Mouse (Mus musculus): ENCODE measurements around the gene Slc45a1. TPM values are rescaled to one million over a fixed set of nuclear protein-coding genes. Genes with fewer than 3 reads are reported as not detected.

Slc45a1 gene
- polyA plus RNA-seq, 1 experiment from 2014 or later, result 1.1 TPM

DNA sequence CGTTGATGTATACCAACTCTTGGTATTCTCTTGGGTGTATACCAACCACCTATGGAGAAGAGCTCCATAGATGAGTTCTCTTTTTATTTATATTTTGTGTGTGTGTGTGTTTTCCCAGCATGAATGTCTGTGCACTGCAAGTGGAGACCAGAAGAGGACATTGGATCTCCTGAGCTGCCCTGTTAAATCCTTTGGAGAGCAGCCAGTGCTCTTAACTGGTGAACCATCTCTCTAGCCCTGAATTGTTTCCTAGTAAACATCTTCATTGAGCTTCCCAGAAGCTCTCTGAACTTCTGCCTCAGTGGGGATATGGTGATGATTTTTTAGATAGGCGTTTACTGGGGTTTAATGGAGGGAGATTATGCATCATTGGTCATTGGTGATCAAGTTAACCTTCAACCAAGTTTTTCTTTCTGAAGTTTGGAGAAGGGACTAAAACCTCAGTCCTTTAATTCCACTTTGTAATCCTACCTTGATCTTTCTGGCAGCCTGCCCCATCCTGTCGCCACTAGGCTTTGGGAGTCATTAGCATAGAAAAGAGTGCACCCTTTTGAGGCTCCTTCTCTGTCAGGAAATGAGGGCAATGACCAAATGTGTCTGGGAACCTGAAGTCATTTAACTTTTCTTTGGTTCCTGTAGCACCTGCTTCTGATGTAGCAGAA, 61.2 kb downstream of the Slc45a1 start:
- peak overlapping the region; percentile 57; the same call in 1 of the 2 replicates for H3K27ac ChIP-seq (ENCODE audit: low read length)
- H3K27me3 ChIP-seq (ENCODE audit: control insufficient read depth, insufficient read depth, low read length), result no peaks in the 10 kb centered on the region
- H3K9ac ChIP-seq (ENCODE audit: low read length), result no peak overlapping the region
- no peak for ATAC-seq (ENCODE audit: insufficient read depth, low FRiP score)
- peaks cover 70% of the 10 kb centered on the region for H3K4me1 ChIP-seq (ENCODE audit: control insufficient read depth, insufficient read depth, low read length)
- no peak overlapping the region for H3K4me3 ChIP-seq (replicated peaks; ENCODE audit: low read length)
- H3K9me3 ChIP-seq (replicated peaks; ENCODE audit: control insufficient read depth, low read length), result no peaks in the 10 kb centered on the region
- no peaks in the 10 kb centered on the region for H3K36me3 ChIP-seq (ENCODE audit: control insufficient read depth, insufficient read depth, low read length)
- H3K4me2 ChIP-seq (ENCODE audit: low read depth, low read length), result no peak overlapping the region
- WGBS, result 30% methylated on average over 3 of the region's 3 CpGs

DNA sequence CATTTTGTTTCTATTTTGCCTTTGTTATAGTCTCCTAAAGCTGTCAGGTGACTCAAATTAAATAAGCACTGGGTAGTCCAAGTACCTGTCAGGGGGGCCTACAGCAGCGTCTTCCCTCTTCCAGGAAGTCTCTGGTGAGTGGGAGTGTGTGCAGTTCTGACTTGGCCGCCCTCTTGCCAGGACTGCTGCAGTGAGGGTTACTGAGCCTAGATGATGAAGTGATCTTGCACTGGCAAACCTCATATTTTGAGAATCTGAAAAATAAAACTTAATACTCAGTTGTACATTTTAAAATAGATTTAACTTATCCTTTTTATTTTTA, 63.7 kb downstream of the Slc45a1 start:
- ATAC-seq (ENCODE audit: insufficient read depth, low FRiP score), result no peak
- H3K4me3 ChIP-seq (replicated peaks; ENCODE audit: low read length), result no peak overlapping the region
- no peak overlapping the region for H3K9ac ChIP-seq (ENCODE audit: low read length)
- peaks cover 79% of the 10 kb centered on the region for H3K4me1 ChIP-seq (ENCODE audit: control insufficient read depth, insufficient read depth, low read length)
- 0 out of 2 replicates have a peak overlapping the region, but pooled peaks have one; percentile 20 for H3K4me2 ChIP-seq (ENCODE audit: low read depth, low read length)
- H3K27me3 ChIP-seq (ENCODE audit: control insufficient read depth, insufficient read depth, low read length), result no peaks in the 10 kb centered on the region
- no peaks in the 10 kb centered on the region for H3K9me3 ChIP-seq (replicated peaks; ENCODE audit: control insufficient read depth, low read length)
- WGBS, result 54% methylated on average over 2 of the region's 2 CpGs
- peak overlapping the region; percentile 17; the same call in 1 of the 2 replicates for H3K27ac ChIP-seq (ENCODE audit: low read length)
- no peaks in the 10 kb centered on the region for H3K36me3 ChIP-seq (ENCODE audit: control insufficient read depth, insufficient read depth, low read length)

DNA sequence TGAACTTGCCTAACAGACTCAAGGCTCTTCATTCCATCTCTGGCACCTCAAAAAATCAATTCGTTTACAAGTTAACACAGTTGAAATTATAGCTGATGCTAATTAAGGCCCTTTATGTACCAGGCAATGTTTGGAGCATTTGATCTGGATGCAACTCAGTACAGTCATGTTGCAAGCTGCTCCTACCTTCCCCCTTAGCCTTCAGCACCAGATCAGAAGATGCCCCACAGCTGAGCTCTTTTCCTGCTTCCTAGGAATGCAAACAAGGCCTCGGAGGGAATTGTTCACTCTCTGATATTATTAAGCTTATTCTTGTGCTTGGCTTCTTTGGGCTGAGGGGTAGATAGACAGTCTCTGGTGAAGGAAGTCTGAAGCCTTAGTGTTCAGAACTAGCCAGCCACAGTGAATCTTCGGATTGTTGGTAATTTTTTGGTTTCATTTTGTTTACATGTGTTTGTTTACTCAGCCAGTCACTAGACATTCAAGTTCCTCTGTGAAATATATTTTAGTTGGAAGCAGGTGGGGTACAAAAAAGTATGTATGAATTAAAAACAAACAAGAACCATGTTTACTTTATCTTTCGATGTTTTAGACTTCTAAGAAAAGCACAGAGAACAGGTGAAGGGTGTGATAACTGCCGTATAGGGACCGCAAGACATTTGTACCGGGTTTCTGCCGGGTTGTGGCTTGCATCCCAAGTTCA, 64.2 kb downstream of the Slc45a1 start:
- 47% methylated on average over 8 of the region's 8 CpGs for WGBS
- Histone ChIP-seq H3K4me2 (ENCODE audit: low read depth, low read length) (0 out of 2 replicates have a peak overlapping the region, but pooled peaks have one; percentile 20), H3K27ac (ENCODE audit: low read length) (peak overlapping the region; percentile 17; the same call in 1 of the 2 replicates), H3K36me3 (ENCODE audit: control insufficient read depth, insufficient read depth, low read length) (no peaks in the 10 kb centered on the region), H3K9ac (ENCODE audit: low read length) (no peak overlapping the region), H3K27me3 (ENCODE audit: control insufficient read depth, insufficient read depth, low read length) (no peaks in the 10 kb centered on the region), H3K4me1 (ENCODE audit: control insufficient read depth, insufficient read depth, low read length) (peaks cover 83% of the 10 kb centered on the region), H3K9me3 (replicated peaks; ENCODE audit: control insufficient read depth, low read length) (no peaks in the 10 kb centered on the region), H3K4me3 (replicated peaks; ENCODE audit: low read length) (no peak overlapping the region)
- no peak for ATAC-seq (ENCODE audit: insufficient read depth, low FRiP score)

DNA sequence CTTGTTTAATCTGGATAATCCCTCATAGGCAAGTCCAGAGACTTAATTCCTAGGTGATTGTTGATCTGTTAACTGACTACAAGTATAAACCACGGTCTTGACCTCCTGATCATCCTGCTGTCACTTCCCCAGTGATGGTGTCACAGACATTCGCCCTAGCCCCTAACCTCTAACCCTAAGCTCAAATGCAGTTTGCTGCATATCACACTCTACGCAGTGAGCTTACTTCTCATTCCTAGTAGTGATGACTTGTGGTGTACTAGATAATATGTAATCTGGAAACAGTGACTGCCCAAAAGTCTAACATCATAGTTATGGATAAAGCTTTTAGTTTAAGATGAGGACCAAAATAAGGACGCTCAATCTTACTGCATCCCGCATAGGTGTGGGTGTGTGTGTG, 65.7 kb downstream of the Slc45a1 start:
- H3K27ac ChIP-seq (ENCODE audit: low read length), result no peak overlapping the region
- H3K4me2 ChIP-seq (ENCODE audit: low read depth, low read length), result no peak overlapping the region
- 80% methylated on average over 5 of the region's 5 CpGs for WGBS
- no peaks in the 10 kb centered on the region for H3K36me3 ChIP-seq (ENCODE audit: control insufficient read depth, insufficient read depth, low read length)
- H3K4me1 ChIP-seq (ENCODE audit: control insufficient read depth, insufficient read depth, low read length), result peaks cover 81% of the 10 kb centered on the region
- H3K9me3 ChIP-seq (replicated peaks; ENCODE audit: control insufficient read depth, low read length), result no peaks in the 10 kb centered on the region
- no peaks in the 10 kb centered on the region for H3K27me3 ChIP-seq (ENCODE audit: control insufficient read depth, insufficient read depth, low read length)
- no peak overlapping the region for H3K4me3 ChIP-seq (replicated peaks; ENCODE audit: low read length)
- no peak for ATAC-seq (ENCODE audit: insufficient read depth, low FRiP score)
- H3K9ac ChIP-seq (ENCODE audit: low read length), result no peak overlapping the region

DNA sequence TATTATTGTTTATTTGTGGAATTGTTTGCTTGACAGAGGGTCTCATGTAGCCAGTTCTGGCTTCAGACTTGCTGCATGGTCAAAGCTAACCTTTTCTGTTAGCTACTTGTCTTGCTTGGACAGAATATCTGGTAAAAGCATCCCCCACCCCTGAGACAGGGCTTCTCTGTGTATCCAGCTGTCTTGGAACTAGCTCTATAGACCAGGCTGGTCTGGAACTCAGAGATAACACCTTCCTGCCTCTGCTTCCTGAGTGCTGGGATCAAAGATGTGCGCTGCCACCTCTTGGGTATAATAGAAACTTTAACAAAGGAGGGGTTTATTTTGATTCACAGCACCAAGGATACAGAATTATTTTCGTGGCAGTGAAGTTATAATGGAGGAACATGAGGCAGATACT, 66.2 kb downstream of the Slc45a1 start:
- Histone ChIP-seq H3K4me1 (ENCODE audit: control insufficient read depth, insufficient read depth, low read length) (peaks cover 76% of the 10 kb centered on the region), H3K4me3 (replicated peaks; ENCODE audit: low read length) (no peak overlapping the region)
- ATAC-seq (ENCODE audit: insufficient read depth, low FRiP score), result no peak

DNA sequence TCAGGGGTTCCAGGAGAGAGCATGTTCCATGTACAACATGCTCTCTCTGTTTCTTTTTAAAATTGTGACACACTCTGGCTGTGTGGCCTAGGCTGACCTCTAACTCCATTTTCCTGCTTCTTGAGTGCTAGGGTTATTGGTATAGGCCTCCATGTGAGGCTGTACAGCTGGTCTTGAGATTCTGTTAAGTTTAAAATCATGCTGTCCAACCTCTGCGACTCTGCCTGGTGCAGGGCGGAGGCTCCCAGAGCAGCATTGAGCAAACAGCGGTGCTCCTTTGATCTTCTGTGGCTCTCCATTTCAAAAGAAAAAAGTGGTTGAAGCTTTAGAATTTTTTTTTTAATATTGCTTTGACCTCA, 68.2 kb downstream of the Slc45a1 start:
- 28% methylated on average over 3 of the region's 3 CpGs for WGBS
- ATAC-seq (ENCODE audit: insufficient read depth, low FRiP score), result peak; percentile 83
- H3K36me3 ChIP-seq (ENCODE audit: control insufficient read depth, insufficient read depth, low read length), result no peaks in the 10 kb centered on the region
- peak overlapping the region; percentile 87 for H3K27ac ChIP-seq (ENCODE audit: low read length)
- peaks cover 65% of the 10 kb centered on the region for H3K4me1 ChIP-seq (ENCODE audit: control insufficient read depth, insufficient read depth, low read length)
- H3K4me3 ChIP-seq (replicated peaks; ENCODE audit: low read length), result no peak overlapping the region
- H3K27me3 ChIP-seq (ENCODE audit: control insufficient read depth, insufficient read depth, low read length), result no peaks in the 10 kb centered on the region
- peak overlapping the region; percentile 44 for H3K9ac ChIP-seq (ENCODE audit: low read length)
- H3K4me2 ChIP-seq (ENCODE audit: low read depth, low read length), result peak overlapping the region; percentile 38
- no peaks in the 10 kb centered on the region for H3K9me3 ChIP-seq (replicated peaks; ENCODE audit: control insufficient read depth, low read length)

More for the DNA sequence above, 66.2 kb downstream of the Slc45a1 start:
- H3K9ac ChIP-seq (ENCODE audit: low read length), result no peak overlapping the region
- H3K36me3 ChIP-seq (ENCODE audit: control insufficient read depth, insufficient read depth, low read length), result no peaks in the 10 kb centered on the region
- H3K4me2 ChIP-seq (ENCODE audit: low read depth, low read length), result no peak overlapping the region
- no peaks in the 10 kb centered on the region for H3K9me3 ChIP-seq (replicated peaks; ENCODE audit: control insufficient read depth, low read length)
- H3K27ac ChIP-seq (ENCODE audit: low read length), result peak overlapping the region; percentile 38
- no peaks in the 10 kb centered on the region for H3K27me3 ChIP-seq (ENCODE audit: control insufficient read depth, insufficient read depth, low read length)
- WGBS, result 82% methylated on average over 2 of the region's 2 CpGs

DNA sequence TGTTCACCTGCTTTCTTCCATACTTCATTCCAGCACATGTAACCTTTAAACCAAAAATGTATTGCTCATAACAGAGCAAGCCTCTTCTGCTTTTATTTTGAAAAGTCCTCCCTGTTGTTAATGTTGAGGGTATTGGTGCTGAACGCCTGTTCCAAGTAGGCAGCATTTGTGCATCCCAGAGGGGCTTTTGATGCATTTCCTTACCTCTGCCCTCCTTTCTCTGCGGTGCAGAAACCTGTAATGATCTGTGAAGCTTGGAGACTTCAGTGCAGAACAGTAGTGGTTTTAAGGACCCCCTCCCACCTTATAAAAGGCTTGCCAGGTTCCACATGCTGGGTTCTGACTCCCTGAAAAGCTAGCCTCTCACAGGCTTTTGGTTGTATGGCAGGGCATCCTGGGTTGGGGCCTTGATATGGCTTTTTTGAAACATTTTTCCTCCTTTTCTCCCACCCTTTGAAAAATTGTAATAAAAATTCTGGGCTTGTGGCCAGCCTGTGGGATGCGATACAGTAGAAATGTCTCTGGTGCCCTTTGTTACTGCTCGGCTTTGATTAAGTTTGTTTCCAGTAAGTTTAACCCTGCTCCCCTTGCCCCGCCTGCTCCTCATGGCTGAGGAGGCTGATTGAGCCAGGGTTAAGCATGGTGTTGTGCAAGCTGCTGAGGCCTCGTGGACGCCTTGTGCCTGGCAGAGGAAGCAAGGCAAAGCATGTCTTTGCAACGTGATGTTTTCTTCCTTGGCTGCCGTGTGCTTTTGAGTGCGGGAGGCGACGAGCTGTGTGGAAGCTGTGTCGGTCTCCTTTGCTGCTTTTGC, 68.8 kb downstream of the Slc45a1 start:
- Histone ChIP-seq H3K9me3 (replicated peaks; ENCODE audit: control insufficient read depth, low read length) (no peaks in the 10 kb centered on the region), H3K27me3 (ENCODE audit: control insufficient read depth, insufficient read depth, low read length) (no peaks in the 10 kb centered on the region), H3K9ac (ENCODE audit: low read length) (peak overlapping the region; percentile 44), H3K4me1 (ENCODE audit: control insufficient read depth, insufficient read depth, low read length) (peaks cover 64% of the 10 kb centered on the region), H3K27ac (ENCODE audit: low read length) (peak overlapping the region; percentile 87), H3K36me3 (ENCODE audit: control insufficient read depth, insufficient read depth, low read length) (no peaks in the 10 kb centered on the region), H3K4me2 (ENCODE audit: low read depth, low read length) (peak overlapping the region; percentile 38), H3K4me3 (replicated peaks; ENCODE audit: low read length) (no peak overlapping the region)
- WGBS, result 8% methylated on average over 13 of the region's 13 CpGs
- peak; percentile 92 for ATAC-seq (ENCODE audit: insufficient read depth, low FRiP score)

DNA sequence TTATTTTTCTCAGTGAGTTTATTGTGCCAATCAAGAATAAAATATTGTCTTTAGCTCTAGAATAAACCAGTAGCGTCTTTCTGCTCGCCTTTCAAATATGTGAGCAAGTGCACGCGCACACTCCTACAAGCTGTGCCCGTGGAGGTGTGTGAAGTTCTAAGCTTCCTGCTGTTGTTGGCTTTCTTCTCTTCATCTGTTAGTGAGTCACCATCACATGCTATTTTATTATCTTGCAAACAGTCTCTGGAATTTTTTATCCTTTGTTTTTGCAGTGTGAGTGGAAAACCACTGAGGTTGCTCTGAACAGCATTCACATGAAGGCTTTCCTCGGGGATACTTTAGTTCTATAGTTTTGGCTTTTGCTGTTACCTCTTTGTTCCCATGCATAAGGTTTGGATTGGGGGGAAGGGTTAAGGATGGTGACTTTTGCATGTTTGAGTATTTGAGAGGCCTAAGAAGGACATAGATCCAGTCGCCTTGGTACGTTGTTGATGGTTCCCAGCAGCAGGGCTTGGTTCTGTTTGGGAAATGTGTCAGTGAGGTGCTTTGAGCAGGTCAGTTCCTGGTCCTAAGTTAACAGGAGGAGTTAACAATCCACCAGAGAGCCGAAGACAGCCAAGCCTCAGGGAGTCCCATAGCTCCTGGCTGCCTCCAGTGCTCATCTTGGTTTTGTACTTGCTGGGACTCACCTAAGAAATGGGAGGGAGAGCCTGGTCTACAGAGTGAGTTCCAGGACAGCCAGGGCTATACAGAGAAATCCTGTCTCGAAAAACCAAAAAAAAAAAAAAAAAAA, 69.8 kb downstream of the Slc45a1 start:
- Histone ChIP-seq H3K9me3 (replicated peaks; ENCODE audit: control insufficient read depth, low read length) (no peaks in the 10 kb centered on the region), H3K9ac (ENCODE audit: low read length) (0 out of 2 replicates have a peak overlapping the region, but pooled peaks have one; percentile 26), H3K27ac (ENCODE audit: low read length) (peak overlapping the region; percentile 87), H3K27me3 (ENCODE audit: control insufficient read depth, insufficient read depth, low read length) (no peaks in the 10 kb centered on the region), H3K4me2 (ENCODE audit: low read depth, low read length) (no peak overlapping the region), H3K4me1 (ENCODE audit: control insufficient read depth, insufficient read depth, low read length) (peaks cover 55% of the 10 kb centered on the region), H3K4me3 (replicated peaks; ENCODE audit: low read length) (no peak overlapping the region), H3K36me3 (ENCODE audit: control insufficient read depth, insufficient read depth, low read length) (no peaks in the 10 kb centered on the region)
- WGBS, result 43% methylated on average over 10 of the region's 10 CpGs
- ATAC-seq (ENCODE audit: insufficient read depth, low FRiP score), result no peak

All from stomach, embryonic 16.5 days (tissue).